Mouse (Mus musculus) testis, adult 2 months (tissue): ENCODE data around the gene Syncrip.
"Not testable (repeated sequence)": the region's sequence is repeated elsewhere in the genome, so short reads cannot be mapped to it uniquely, and the experiment has no call there.

ENCODE experiments used
- CTCF ChIP-seq: fragments of 200-500 bp; IDR thresholded peaks from 2 replicates; pipeline ENCODE4 v1.5.1; 2012; ENCODE audit warnings: low read depth, mild to moderate bottlenecking, inconsistent platforms, low read length, moderate library complexity; ENCODE audit not compliant: control insufficient read depth, insufficient read depth, insufficient replicate concordance
- POLR2A ChIP-seq: fragments of 200-500 bp; IDR thresholded peaks from 2 replicates; pipeline ENCODE4 v1.6.1; 2012; ENCODE audit warnings: low read depth, mild to moderate bottlenecking, inconsistent platforms, low read length, moderate library complexity; ENCODE audit not compliant: control insufficient read depth

DNA sequence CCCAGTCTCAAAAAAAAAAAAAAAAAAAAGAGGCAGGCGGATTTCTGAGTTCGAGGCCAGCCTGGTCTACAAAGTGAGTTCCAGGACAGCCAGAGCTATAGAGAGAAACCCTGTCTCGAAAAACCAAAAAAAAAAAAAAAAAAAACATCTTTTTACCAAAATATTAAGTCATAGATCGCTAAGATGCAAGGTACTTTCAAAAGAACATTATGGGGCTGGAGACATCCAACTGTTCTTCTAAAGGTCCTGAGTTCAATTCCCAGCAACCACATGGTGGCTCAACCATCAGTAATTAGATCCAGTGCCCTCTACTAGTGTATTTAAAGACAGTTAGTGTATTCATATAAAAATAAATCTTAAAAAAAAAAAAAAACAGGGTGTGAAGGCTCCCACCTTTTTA, 21.4 kb downstream of the Syncrip start:
- TF ChIP-seq CTCF, POLR2A: not testable (repeated sequence)
